Mouse (Mus musculus) urinary bladder, postnatal 10 days (tissue): ENCODE measurements at regions not wholly inside any gene's neighbourhood (a gene's known extent, or its start where the extent isn't known, plus 50 kb on each side); places are given as distances from the start of the nearest gene placed in this dataset.

ENCODE experiments used
- DNase-seq: peaks from one replicate; pipeline ENCODE4 v3.0.0; 2022; ENCODE audit warnings: low spot score

- DNase-seq = no peak
Observed at GRCm38 (mm10) chr13:28520127-28520482, 262.8 kb downstream of the Gm11361 start.

GRCm38 (mm10) chr13:28519383-28520126 lies 262.2 kb downstream of the Gm11361 start:
- DNase-seq = no peak

- no peak for DNase-seq
Observed at GRCm38 (mm10) chr13:28517161-28517560, 259.8 kb downstream of the Gm11361 start.

GRCm38 (mm10) chr13:28516636-28517035 lies 259.3 kb downstream of the Gm11361 start:
- DNase-seq = no peak

GRCm38 (mm10) chr13:28514245-28514644 lies 256.9 kb downstream of the Gm11361 start:
- no peak for DNase-seq

- DNase-seq = no peak
Observed at GRCm38 (mm10) chr13:28513336-28513735, 256.0 kb downstream of the Gm11361 start.

GRCm38 (mm10) chr13:28512573-28513334 lies 255.4 kb downstream of the Gm11361 start:
- no peak for DNase-seq

- DNase-seq = no peak
Observed at GRCm38 (mm10) chr13:28508184-28508583, 250.9 kb downstream of the Gm11361 start.

- no peak for DNase-seq
Observed at GRCm38 (mm10) chr13:28507783-28508182, 250.5 kb downstream of the Gm11361 start.

- DNase-seq = no peak
Observed at GRCm38 (mm10) chr13:28504340-28504739, 247.0 kb downstream of the Gm11361 start.

- DNase-seq = no peak
Observed at GRCm38 (mm10) chr13:28502171-28502570, 244.8 kb downstream of the Gm11361 start.

- DNase-seq = no peak
Observed at GRCm38 (mm10) chr13:28500697-28501096, 243.4 kb downstream of the Gm11361 start.

- DNase-seq = no peak
Observed at GRCm38 (mm10) chr13:28497483-28497882, 240.2 kb downstream of the Gm11361 start.

GRCm38 (mm10) chr13:28492015-28492414 lies 234.7 kb downstream of the Gm11361 start:
- no peak for DNase-seq

- DNase-seq = no peak
Observed at GRCm38 (mm10) chr13:28483727-28484126, 226.4 kb downstream of the Gm11361 start.

GRCm38 (mm10) chr13:28481224-28481965 lies 224.1 kb downstream of the Gm11361 start:
- no peak for DNase-seq

GRCm38 (mm10) chr13:28466151-28466550 lies 208.8 kb downstream of the Gm11361 start:
- DNase-seq = no peak

- no peak for DNase-seq
Observed at GRCm38 (mm10) chr13:28465187-28465880, 208.0 kb downstream of the Gm11361 start.

GRCm38 (mm10) chr13:28461281-28461680 lies 204.0 kb downstream of the Gm11361 start:
- DNase-seq = no peak

GRCm38 (mm10) chr13:28457403-28457802 lies 200.1 kb downstream of the Gm11361 start:
- no peak for DNase-seq

GRCm38 (mm10) chr13:28455878-28456277 lies 198.6 kb downstream of the Gm11361 start:
- no peak for DNase-seq

- no peak for DNase-seq
Observed at GRCm38 (mm10) chr13:28455016-28455415, 197.7 kb downstream of the Gm11361 start.
